Mouse (Mus musculus): Measurements from ENCODE around the gene Aplf.

Aplf gene

GRCm38 (mm10) chr6:87623151-87623550 lies 48.8 kb downstream of the Aplf start:
- DNase-seq (ENCODE audit: low spot score): no peak

DNA sequence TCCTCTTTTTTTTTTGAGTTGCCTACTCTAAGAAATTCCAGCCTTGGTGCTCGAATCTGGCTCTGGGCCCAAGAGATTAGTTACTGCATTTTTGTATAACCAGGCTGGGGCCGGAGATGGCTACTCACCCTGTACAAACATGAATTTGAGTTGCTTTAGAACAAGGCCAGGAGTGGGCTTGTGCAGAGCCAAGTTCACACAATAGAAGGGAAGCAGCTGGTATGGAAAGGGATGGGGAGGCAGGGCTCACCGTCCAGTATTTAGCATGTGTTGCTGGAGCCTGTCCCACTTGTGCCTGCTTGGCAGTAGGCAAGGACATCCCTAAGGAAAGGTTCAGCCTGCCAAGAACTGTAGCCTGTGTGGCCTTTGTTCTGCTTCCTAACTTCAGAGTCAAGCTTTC lies 50.7 kb downstream of the Aplf start:
- no peak for DNase-seq (ENCODE audit: low spot score)

- DNase-seq (ENCODE audit: low spot score): no peak
Observed at GRCm38 (mm10) chr6:87618021-87618420, 54.0 kb downstream of the Aplf start.

GRCm38 (mm10) chr6:87615696-87616083 lies 56.3 kb downstream of the Aplf start:
- peak; percentile 93 for DNase-seq (ENCODE audit: low spot score)

- peak; percentile 85 for DNase-seq (ENCODE audit: low spot score)
Observed at GRCm38 (mm10) chr6:87614794-87615695, 56.9 kb downstream of the Aplf start.

DNA sequence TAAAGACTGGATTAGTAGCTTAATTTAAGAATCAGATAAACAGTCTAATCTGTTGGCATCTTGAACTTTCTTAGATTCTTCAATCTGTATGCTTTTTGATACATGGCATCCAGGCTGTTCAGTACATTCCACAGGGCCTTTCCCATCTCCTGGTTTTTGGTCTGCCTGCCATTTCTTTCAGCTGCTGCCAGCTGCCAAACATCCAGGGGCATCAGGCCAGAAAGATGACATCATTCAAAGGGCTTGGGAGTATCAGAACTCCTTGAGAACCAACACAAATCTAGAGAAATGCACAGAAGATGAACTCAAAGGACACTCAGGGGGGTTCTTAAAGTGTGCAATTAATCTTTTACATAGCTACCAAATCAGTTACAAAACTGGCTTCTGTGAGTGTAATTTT lies 72.2 kb downstream of the Aplf start:
- no peak for DNase-seq (ENCODE audit: low spot score)

DNA sequence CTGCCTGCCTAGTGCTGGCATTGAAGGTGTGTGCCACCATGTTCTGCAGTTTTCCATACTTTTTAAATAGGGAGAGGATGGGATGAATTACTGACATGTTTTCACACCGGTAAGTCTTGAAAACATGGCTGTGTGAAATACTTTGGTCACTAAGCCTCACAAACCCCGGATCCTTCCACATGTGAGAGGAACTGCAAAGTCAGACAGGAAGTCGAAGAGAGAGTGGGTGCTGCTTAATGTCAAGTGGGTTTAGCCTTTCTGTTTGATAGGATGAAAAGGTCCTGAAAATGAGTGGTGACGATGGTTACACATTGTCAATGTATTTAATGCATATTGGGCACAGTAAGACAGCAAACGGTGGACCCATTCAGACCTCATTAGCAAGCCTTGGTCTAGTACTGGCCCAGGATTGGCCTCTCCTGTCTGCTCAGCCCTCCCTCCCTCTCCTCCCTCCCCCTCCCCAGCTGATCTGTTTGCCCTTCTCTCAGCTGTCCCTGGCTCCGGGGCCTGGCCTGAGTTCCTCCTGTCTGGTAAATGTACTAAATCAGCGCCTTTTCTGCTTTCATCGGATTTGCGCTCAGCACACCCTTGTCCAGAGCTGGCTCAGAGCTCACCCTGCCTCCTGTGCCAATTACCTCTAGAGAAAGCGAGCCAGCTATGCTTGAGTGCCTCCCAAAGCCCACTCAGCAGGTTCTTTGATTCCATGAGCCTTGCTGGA lies 74.7 kb downstream of the Aplf start:
- peak; percentile 70 for DNase-seq (ENCODE audit: low spot score)

GRCm38 (mm10) chr6:87594188-87594587 lies 77.8 kb downstream of the Aplf start:
- DNase-seq (ENCODE audit: low spot score): no peak

GRCm38 (mm10) chr6:87590394-87591281 lies 81.4 kb downstream of the Aplf start, which contains the start of gene Prokr1:
TSS of gene Prokr1 (minus strand) at chr6:87590743.
- DNase-seq (ENCODE audit: low spot score): peak; percentile 75

GRCm38 (mm10) chr6:87589718-87590393 lies 82.1 kb downstream of the Aplf start:
- peak; percentile 2 for DNase-seq (ENCODE audit: low spot score)

DNA sequence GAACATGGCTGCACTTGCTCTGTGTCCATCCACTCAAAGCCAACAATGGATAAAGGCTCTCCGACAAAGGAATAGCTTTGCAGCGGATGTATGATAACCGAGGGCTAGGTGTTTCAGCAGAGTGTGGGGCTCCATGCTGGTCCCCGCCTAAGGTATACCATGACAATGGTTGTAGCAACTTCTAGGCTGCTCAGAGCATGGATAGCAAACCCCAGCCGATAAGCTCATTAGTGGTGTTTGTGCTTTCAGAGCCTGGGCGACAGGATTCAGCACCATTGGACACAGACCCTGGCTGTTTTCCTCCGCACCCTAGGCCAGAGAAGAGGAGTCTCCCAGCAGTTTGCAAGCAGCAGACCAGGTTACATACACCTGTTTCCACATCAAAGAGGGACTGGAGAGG lies 88.0 kb downstream of the Aplf start:
- DNase-seq (ENCODE audit: low spot score): no peak

DNA sequence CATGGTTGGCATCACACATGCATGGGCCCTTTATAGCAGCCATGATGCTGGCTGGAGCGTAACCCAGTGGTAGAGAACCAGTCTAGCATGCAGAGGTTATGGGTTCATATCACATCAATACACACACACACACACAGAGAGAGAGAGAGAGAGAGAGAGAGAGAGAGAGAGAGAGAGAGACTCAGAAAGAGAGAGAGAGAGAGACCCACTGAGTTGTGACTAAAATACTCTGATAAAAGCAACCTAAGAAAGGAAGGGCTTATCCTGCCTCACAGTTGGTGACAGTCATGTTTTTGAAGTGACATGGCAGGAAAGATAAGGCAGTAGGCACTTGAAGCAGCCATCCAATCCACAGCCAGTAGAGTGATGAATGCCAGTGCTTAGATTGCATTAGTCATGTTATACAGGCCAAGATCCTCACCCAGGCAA lies 88.8 kb downstream of the Aplf start:
- DNase-seq (ENCODE audit: low spot score): no peak

DNA sequence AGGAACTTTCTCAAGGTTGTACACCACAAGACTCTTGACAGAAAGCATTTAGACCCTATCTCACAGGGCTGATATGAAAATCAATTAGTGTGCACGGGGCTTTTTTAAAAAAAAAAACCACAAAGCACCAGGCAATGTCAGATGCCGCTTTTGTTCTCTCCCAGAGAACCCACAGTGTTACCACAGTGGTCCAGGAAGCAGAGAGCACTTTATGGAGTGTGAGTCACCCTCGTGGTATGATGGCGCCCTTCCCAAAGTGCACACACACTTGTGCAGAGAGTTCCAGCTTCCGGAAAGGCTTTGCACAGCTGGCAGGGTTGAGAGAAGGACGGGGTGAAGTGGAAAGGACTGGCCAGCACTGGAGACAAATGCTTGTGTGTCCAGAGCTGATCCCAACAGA lies 89.5 kb downstream of the Aplf start:
- no peak for DNase-seq (ENCODE audit: low spot score)

DNA sequence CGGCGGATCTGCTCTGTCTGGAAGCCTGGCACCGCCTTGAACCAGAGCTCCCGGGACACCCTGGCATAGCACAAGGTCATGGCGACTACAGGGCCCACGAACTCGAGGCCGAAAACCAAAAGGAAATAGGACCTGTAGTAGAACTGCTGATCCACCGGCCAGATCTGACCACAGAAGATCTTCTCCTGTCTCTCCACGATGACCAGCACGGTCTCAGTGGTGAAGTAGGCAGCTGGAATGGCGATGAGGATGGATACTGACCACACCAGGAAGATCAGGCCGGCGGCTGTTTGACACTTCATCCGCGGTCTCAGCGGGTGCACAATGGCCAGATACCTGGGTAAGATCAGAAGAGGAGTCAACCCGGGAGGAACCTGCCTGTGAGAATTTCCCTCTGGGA lies 90.4 kb downstream of the Aplf start:
- no peak for DNase-seq (ENCODE audit: low spot score)

- DNase-seq (ENCODE audit: low spot score): no peak
Observed at GRCm38 (mm10) chr6:87581071-87581470, 90.9 kb downstream of the Aplf start.
